Mouse (Mus musculus): ENCODE data around the gene Cd276.

DNA sequence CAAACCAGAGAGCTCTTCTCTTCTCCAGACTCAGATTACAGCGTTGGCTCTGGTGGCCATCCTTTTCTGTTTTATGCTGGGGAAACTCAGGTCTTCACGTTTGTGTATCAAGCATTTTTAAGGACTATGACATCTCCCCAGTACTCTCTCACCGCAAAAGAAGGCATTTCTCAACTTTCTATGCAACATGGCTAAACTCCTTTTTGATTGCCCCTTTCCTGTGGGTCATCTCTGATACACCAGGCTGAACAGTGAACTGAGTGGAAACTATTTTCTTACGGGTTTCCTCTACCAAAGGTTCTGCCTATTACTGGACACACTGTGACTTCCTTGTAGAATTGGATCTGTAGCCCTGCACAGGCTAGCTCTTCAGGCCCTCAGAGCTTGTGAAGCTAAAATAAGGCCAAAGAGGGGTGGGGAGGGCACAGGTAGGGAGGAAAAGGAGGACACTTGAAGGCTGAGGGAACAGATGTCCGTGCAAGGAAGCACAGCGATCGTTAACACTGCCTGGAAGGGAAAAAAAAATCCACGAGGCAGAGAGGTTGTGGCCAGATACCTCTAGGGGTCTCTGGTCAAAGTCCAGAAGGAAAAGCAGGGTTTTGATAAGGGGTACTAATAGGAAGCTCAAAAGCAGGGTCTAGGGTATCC lies 26.2 kb upstream of the Cd276 start:
- TF ChIP-seq MAFK (IDR thresholded peaks at IDR 0.05; ENCODE audit: insufficient read depth, low read depth, low read length) (no peak), CHD2 (IDR thresholded peaks at IDR 0.05; ENCODE audit: low read depth, low read length) (no peak)

Data from ES-E14 (cell line).